Mouse (Mus musculus) lung, postnatal 25 days (tissue): ENCODE results near the gene Uba6.

Experiments
- DNase-seq: peaks from one replicate; pipeline ENCODE4 v3.0.0; 2022; ENCODE audit warnings: low spot score

Gene Uba6

GRCm38 (mm10) chr5:86172449-86173161 lies at the start of gene Uba6:
Uba6 (minus strand) TSS chr5:86172803.
- DNase-seq: peak; percentile 99

- no peak for DNase-seq
Measured at GRCm38 (mm10) chr5:86197801-86198200, 25.2 kb upstream of the Uba6 start, which contains the start of gene Gnrhr. Gnrhr (minus strand) TSS chr5:86197901.

- DNase-seq: peak; percentile 43
Measured at GRCm38 (mm10) chr5:86191356-86191755, 18.8 kb upstream of the Uba6 start.

GRCm38 (mm10) chr5:86190770-86191169 lies 18.2 kb upstream of the Uba6 start:
- DNase-seq: peak; percentile 26

- peak; percentile 10 for DNase-seq
Measured at GRCm38 (mm10) chr5:86190290-86190689, 17.7 kb upstream of the Uba6 start.

GRCm38 (mm10) chr5:86187441-86187840 lies 14.8 kb upstream of the Uba6 start:
- no peak for DNase-seq

GRCm38 (mm10) chr5:86173778-86174177 lies 1.2 kb upstream of the Uba6 start:
- no peak for DNase-seq

- no peak for DNase-seq
Measured at GRCm38 (mm10) chr5:86172088-86172448, 535 bp downstream of the Uba6 start.

GRCm38 (mm10) chr5:86129828-86130227 lies 42.8 kb downstream of the Uba6 start:
- DNase-seq: no peak

GRCm38 (mm10) chr5:86128749-86129148 lies 43.9 kb downstream of the Uba6 start:
- no peak for DNase-seq

GRCm38 (mm10) chr5:86118457-86119094 lies 54.0 kb downstream of the Uba6 start:
- no peak for DNase-seq

GRCm38 (mm10) chr5:86113997-86114396 lies 58.6 kb downstream of the Uba6 start:
- DNase-seq: no peak

- no peak for DNase-seq
Measured at GRCm38 (mm10) chr5:86113037-86113436, 59.6 kb downstream of the Uba6 start.

GRCm38 (mm10) chr5:86111074-86111473 lies 61.5 kb downstream of the Uba6 start:
- DNase-seq: no peak

GRCm38 (mm10) chr5:86106610-86107009 lies 66.0 kb downstream of the Uba6 start:
- DNase-seq: no peak

GRCm38 (mm10) chr5:86102176-86102575 lies 70.4 kb downstream of the Uba6 start:
- no peak for DNase-seq

- no peak for DNase-seq
Measured at GRCm38 (mm10) chr5:86100621-86101020, 72.0 kb downstream of the Uba6 start.

- no peak for DNase-seq
Measured at GRCm38 (mm10) chr5:86098988-86099387, 73.6 kb downstream of the Uba6 start.

- DNase-seq: no peak
Measured at GRCm38 (mm10) chr5:86094754-86095153, 77.8 kb downstream of the Uba6 start.

- peak; percentile 64 for DNase-seq
Measured at GRCm38 (mm10) chr5:86086751-86087150, 85.9 kb downstream of the Uba6 start.

- DNase-seq: peak; percentile 24
Measured at GRCm38 (mm10) chr5:86084979-86085378, 87.6 kb downstream of the Uba6 start.

GRCm38 (mm10) chr5:86083987-86084386 lies 88.6 kb downstream of the Uba6 start:
- no peak for DNase-seq

- DNase-seq: peak; percentile 44
Measured at GRCm38 (mm10) chr5:86078720-86079334, 93.8 kb downstream of the Uba6 start.
